Mouse (Mus musculus) heart, adult 11 months (tissue): ENCODE measurements at regions not wholly inside any gene's neighbourhood (a gene's known extent, or its start where the extent isn't known, plus 50 kb on each side); places are given as distances from the start of the nearest gene placed in this dataset.

Source experiments
- DNase-seq: peaks from one replicate; pipeline ENCODE4 v3.0.0; 2022

- no peak for DNase-seq
Observed at GRCm38 (mm10) chr15:90021746-90022312, 180.2 kb upstream of the Syt10 start.

- no peak for DNase-seq
Observed at GRCm38 (mm10) chr15:90023164-90023563, 181.5 kb upstream of the Syt10 start.

- DNase-seq: no peak
Observed at GRCm38 (mm10) chr15:90034356-90034755, 189.8 kb upstream of the Alg10b start.

- DNase-seq: no peak
Observed at GRCm38 (mm10) chr15:90045683-90046082, 178.4 kb upstream of the Alg10b start.

- no peak for DNase-seq
Observed at GRCm38 (mm10) chr15:90062021-90062420, 162.1 kb upstream of the Alg10b start.

- no peak for DNase-seq
Observed at GRCm38 (mm10) chr15:90065768-90066167, 158.3 kb upstream of the Alg10b start.

- DNase-seq: peak; percentile 94
Observed at GRCm38 (mm10) chr15:90072078-90072477, 152.0 kb upstream of the Alg10b start.

GRCm38 (mm10) chr15:90082175-90082951 is 141.7 kb upstream of the Alg10b start:
- DNase-seq: peak; percentile 90

GRCm38 (mm10) chr15:90109445-90109988 is 114.6 kb upstream of the Alg10b start:
- peak; percentile 92 for DNase-seq

GRCm38 (mm10) chr15:90113611-90114010 is 110.5 kb upstream of the Alg10b start:
- DNase-seq: no peak

- no peak for DNase-seq
Observed at GRCm38 (mm10) chr15:90119747-90120146, 104.4 kb upstream of the Alg10b start.

GRCm38 (mm10) chr15:90123999-90124398 is 100.1 kb upstream of the Alg10b start:
- DNase-seq: no peak

- no peak for DNase-seq
Observed at GRCm38 (mm10) chr15:90125146-90125545, 99.0 kb upstream of the Alg10b start.

- DNase-seq: no peak
Observed at GRCm38 (mm10) chr15:90131777-90132176, 92.3 kb upstream of the Alg10b start.

- no peak for DNase-seq
Observed at GRCm38 (mm10) chr15:90140966-90141365, 83.1 kb upstream of the Alg10b start.

- no peak for DNase-seq
Observed at GRCm38 (mm10) chr15:90148663-90149062, 75.4 kb upstream of the Alg10b start.

- DNase-seq: no peak
Observed at GRCm38 (mm10) chr15:90153821-90154560, 70.1 kb upstream of the Alg10b start.
